Comparison of ENCODE assay signal across 8 mouse cellular contexts in the genomic region with DNA sequence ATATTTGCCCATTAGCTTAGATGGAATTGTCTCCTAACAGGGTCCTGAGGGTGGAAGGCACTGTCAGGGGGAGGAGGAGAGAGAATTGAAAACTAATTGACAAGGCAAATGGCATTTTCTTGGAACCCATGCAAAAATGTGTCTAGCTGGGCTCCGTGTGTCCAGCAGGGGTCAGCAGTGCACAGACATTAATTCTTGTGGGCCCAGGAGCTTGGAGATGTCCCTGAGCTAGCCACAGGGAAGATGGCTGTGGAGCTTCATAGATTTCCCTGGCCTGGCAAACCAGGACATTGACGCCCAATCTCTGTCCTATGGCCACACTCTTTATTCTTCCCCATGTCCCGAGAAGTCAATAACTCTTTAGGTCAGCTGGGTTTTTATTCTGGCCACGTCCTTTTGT.
DNase-seq lines count a peak whose midpoint lies in the region; ATAC-seq and TF ChIP-seq lines count a peak whose summit lies in the region.

No protein-coding gene starts in this region.

- H3K27ac ChIP-seq in MEL (ENCODE audit: control insufficient read depth, low read depth, low read length), result no peak overlapping the region

- no peak for TF ChIP-seq POLR2A in MEL (IDR thresholded peaks at IDR 0.05; ENCODE audit: control insufficient read depth in 1 of 2, insufficient read depth in 1 of 2, low read depth in 1 of 2, low read length in 2 of 2, poor library complexity in 1 of 2)

- no peaks in the 10 kb centered on the region for H3K79me2 ChIP-seq in MEL (ENCODE audit: control insufficient read depth, insufficient read depth, low read length, poor library complexity)

- 42% methylated on average over 4 of the region's 4 CpGs for WGBS in large intestine, adult 2 months

- H3K27me3 ChIP-seq in MEL (ENCODE audit: control insufficient read depth in 1 of 2, insufficient read depth in 2 of 2, low read length in 2 of 2), result no peaks in the 10 kb centered on the region

- H3K36me3 ChIP-seq in MEL (ENCODE audit: control insufficient read depth in 1 of 2, insufficient read depth in 2 of 2, low read length in 2 of 2), result no peaks in the 10 kb centered on the region

- H3K4me3 ChIP-seq in MEL (ENCODE audit: control insufficient read depth in 1 of 2, insufficient read depth in 1 of 2, low read depth in 2 of 2, low read length in 2 of 2), result no peak overlapping the region

- TF ChIP-seq CTCF in MEL (IDR thresholded peaks at IDR 0.05 in 2 of 3, conservative IDR thresholded peaks at IDR 0.05 in 1 of 3; ENCODE audit: control insufficient read depth in 1 of 3, insufficient read depth in 1 of 3, low read depth in 2 of 3, low read length in 3 of 3, poor library complexity in 1 of 3, severe bottlenecking in 1 of 3), result peak in 2 of 3 experiments; percentile 36 to 49; a peak in 4 of 6 replicates

- no peak for TF ChIP-seq EP300 in MEL (IDR thresholded peaks at IDR 0.05; ENCODE audit: low read depth in 1 of 2, low read length in 2 of 2)

- no peak for ATAC-seq in megakaryocyte-erythroid progenitor cell, adult 5-6 weeks (replicated peaks; ENCODE audit: low FRiP score, low TSS enrichment, poor library complexity, severe bottlenecking)

- DNase-seq in A20 (ENCODE audit: low read depth, low spot score), result peak; percentile 2
- DNase-seq in MEL (ENCODE audit: low read depth, low spot score), result peak; percentile 6
- peak; percentile 41 for DNase-seq in cerebellum, adult 8-10 months
- DNase-seq in frontal cortex, postnatal 25 days (ENCODE audit: low spot score in 2 of 2), result peak; percentile 42 to 57
- peak; percentile 32 for DNase-seq in large intestine, adult 2 months (ENCODE audit: low read depth, low spot score)
- peak; percentile 27 to 44 for DNase-seq in lung, adult 18-20 months
- DNase-seq in retina, postnatal 7 days (ENCODE audit: low read depth, low spot score), result peak; percentile 43

- H3K9ac ChIP-seq in MEL (ENCODE audit: control insufficient read depth, low read depth, low read length, poor library complexity, severe bottlenecking), result no peak overlapping the region

- TF ChIP-seq RAD21 in MEL (IDR thresholded peaks at IDR 0.05; ENCODE audit: low read depth, low read length), result peak; percentile 41

- H3K4me1 ChIP-seq in MEL (ENCODE audit: control insufficient read depth in 1 of 2, insufficient read depth in 2 of 2, low read length in 2 of 2), result no peaks in the 10 kb centered on the region

- H3K9me3 ChIP-seq in MEL (replicated peaks; ENCODE audit: insufficient read depth, low read length), result no peaks in the 10 kb centered on the region

TF ChIP-seq in MEL, 35 proteins besides CTCF, POLR2A, EP300 and RAD21:
- TF ChIP-seq ZC3H11A (IDR thresholded peaks at IDR 0.05; ENCODE audit: low read depth, low read length) (no peak), USF1 (IDR thresholded peaks at IDR 0.05; ENCODE audit: low read depth, low read length) (no peak), SMC3 (IDR thresholded peaks at IDR 0.05; ENCODE audit: low read depth, low read length) (peak; percentile 44)
